Mouse (Mus musculus) spleen, adult 2 months (tissue): Measurements from ENCODE around the gene Slc26a1. TPM values are rescaled to one million over a fixed set of nuclear protein-coding genes. Genes with fewer than 3 reads are reported as not detected.

ENCODE experiments used
- DNase-seq, 2 experiments: peaks; one replicate each; pipeline versions ENCODE4 v3.0.0 to v3.0.0-alpha.2; 2012 to 2021; ENCODE audit warnings: low spot score in 2 of 2, low read depth in 1 of 2
- H3K27ac ChIP-seq: fragments of 200-500 bp; 2 replicates; pipeline ENCODE4 v1.5.1; 2012; ENCODE audit warnings: low read length, inconsistent platforms; ENCODE audit not compliant: insufficient read depth
- H3K27me3 ChIP-seq: fragments of 200-500 bp; 2 replicates; pipeline ENCODE4 v1.6.1; 2012; ENCODE audit warnings: mild to moderate bottlenecking, moderate library complexity, low read length, inconsistent platforms; ENCODE audit not compliant: control insufficient read depth, insufficient read depth
- H3K36me3 ChIP-seq: fragments of 200-500 bp; 2 replicates; pipeline ENCODE4 v1.6.1; 2012; ENCODE audit warnings: mild to moderate bottlenecking, low read length, inconsistent platforms; ENCODE audit not compliant: control insufficient read depth, insufficient read depth
- H3K4me1 ChIP-seq: fragments of 200-500 bp; 2 replicates; pipeline ENCODE4 v1.6.1; 2011; ENCODE audit warnings: inconsistent platforms; ENCODE audit not compliant: control insufficient read depth, insufficient read depth, insufficient read length
- H3K4me3 ChIP-seq: fragments of 200-500 bp; 2 replicates; pipeline ENCODE4 v1.5.1; 2011; ENCODE audit warnings: mild to moderate bottlenecking, inconsistent platforms; ENCODE audit not compliant: insufficient read depth, insufficient read length; ENCODE audit errors: extremely low read depth
- CTCF ChIP-seq: fragments of 200-500 bp; IDR thresholded peaks from 2 replicates; pipeline ENCODE4 v1.5.1; 2011; ENCODE audit warnings: mild to moderate bottlenecking, inconsistent platforms; ENCODE audit not compliant: insufficient read depth, insufficient read length, insufficient replicate concordance; ENCODE audit errors: extremely low read depth
- POLR2A ChIP-seq: fragments of 200-500 bp; IDR thresholded peaks from 2 replicates; pipeline ENCODE4 v1.6.1; 2011; ENCODE audit warnings: low read depth, low read length, inconsistent platforms
- WGBS: fragments of 180-500 bp; shearing (Covaris S2); methylation state at CpG from one replicate; pipeline ENCODE4 v1.1.7; 2018; 5-methylcytosine and 5-hydroxymethylcytosine counted together
- polyA plus RNA-seq: library from polyadenylated mRNA; depleted of rRNA; stranded (reverse); fragments of >200 nt; gene quantifications from 2 replicates; pipeline ENCODE4 v1.2.3, GENCODE M21; 2012

The Slc26a1 gene
- polyA plus RNA-seq, 1 experiment = 1.0 TPM

GRCm38 (mm10) chr5:108689091-108689490, 13.7 kb upstream of the Slc26a1 start:
- Histone ChIP-seq H3K36me3 (no peaks in the 10 kb centered on the region), H3K27ac (no peak overlapping the region), H3K27me3 (no peaks in the 10 kb centered on the region), H3K4me1 (no peaks in the 10 kb centered on the region), H3K4me3 (no peak overlapping the region)
- TF ChIP-seq POLR2A = no peak
- 85% methylated on average over 5 of the region's 5 CpGs for WGBS
- DNase-seq = no peak

- WGBS = 97% methylated on average over 6 of the region's 6 CpGs
- no peak for DNase-seq
These were observed 5.5 kb upstream of the Slc26a1 start for GRCm38 (mm10) chr5:108680871-108681270.

GRCm38 (mm10) chr5:108679909-108680308, 4.5 kb upstream of the Slc26a1 start:
- no peak for DNase-seq
- H3K27ac ChIP-seq = no peak overlapping the region
- WGBS = 67% methylated on average over 3 of the region's 3 CpGs

More at GRCm38 (mm10) chr5:108680871-108681270, 5.5 kb upstream of the Slc26a1 start:
- Histone ChIP-seq H3K27ac (no peak overlapping the region), H3K4me3 (no peak overlapping the region), H3K27me3 (no peaks in the 10 kb centered on the region), H3K36me3 (peaks cover 1% of the 10 kb centered on the region; the same call in 1 of the 2 replicates), H3K4me1 (no peaks in the 10 kb centered on the region)
- TF ChIP-seq CTCF (no peak), POLR2A (no peak)

GRCm38 (mm10) chr5:108678296-108678854, 3.0 kb upstream of the Slc26a1 start:
- no peak for DNase-seq
- WGBS = 92% methylated on average over 6 of the region's 6 CpGs
- H3K4me1 ChIP-seq = no peaks in the 10 kb centered on the region
- no peaks in the 10 kb centered on the region for H3K27me3 ChIP-seq
- no peak for TF ChIP-seq POLR2A
- no peak for TF ChIP-seq CTCF
- no peak overlapping the region for H3K27ac ChIP-seq
- H3K36me3 ChIP-seq = peaks cover 1% of the 10 kb centered on the region; the same call in 1 of the 2 replicates
- H3K4me3 ChIP-seq = no peak overlapping the region

More at GRCm38 (mm10) chr5:108679909-108680308, 4.5 kb upstream of the Slc26a1 start:
- H3K4me3 ChIP-seq = no peak overlapping the region
- H3K36me3 ChIP-seq = peaks cover 1% of the 10 kb centered on the region; the same call in 1 of the 2 replicates
- no peaks in the 10 kb centered on the region for H3K4me1 ChIP-seq
- TF ChIP-seq POLR2A = no peak
- TF ChIP-seq CTCF = no peak
- no peaks in the 10 kb centered on the region for H3K27me3 ChIP-seq

- Histone ChIP-seq H3K27me3 (no peaks in the 10 kb centered on the region), H3K36me3 (no peaks in the 10 kb centered on the region), H3K4me1 (no peaks in the 10 kb centered on the region), H3K27ac (no peak overlapping the region), H3K4me3 (no peak overlapping the region)
- TF ChIP-seq POLR2A (no peak), CTCF (no peak)
- 68% methylated on average over 25 of the region's 25 CpGs for whole genome bisulfite sequencing
- DNase-seq = no peak
These were observed 2.4 kb upstream of the Slc26a1 start for GRCm38 (mm10) chr5:108677605-108678295.

DNA sequence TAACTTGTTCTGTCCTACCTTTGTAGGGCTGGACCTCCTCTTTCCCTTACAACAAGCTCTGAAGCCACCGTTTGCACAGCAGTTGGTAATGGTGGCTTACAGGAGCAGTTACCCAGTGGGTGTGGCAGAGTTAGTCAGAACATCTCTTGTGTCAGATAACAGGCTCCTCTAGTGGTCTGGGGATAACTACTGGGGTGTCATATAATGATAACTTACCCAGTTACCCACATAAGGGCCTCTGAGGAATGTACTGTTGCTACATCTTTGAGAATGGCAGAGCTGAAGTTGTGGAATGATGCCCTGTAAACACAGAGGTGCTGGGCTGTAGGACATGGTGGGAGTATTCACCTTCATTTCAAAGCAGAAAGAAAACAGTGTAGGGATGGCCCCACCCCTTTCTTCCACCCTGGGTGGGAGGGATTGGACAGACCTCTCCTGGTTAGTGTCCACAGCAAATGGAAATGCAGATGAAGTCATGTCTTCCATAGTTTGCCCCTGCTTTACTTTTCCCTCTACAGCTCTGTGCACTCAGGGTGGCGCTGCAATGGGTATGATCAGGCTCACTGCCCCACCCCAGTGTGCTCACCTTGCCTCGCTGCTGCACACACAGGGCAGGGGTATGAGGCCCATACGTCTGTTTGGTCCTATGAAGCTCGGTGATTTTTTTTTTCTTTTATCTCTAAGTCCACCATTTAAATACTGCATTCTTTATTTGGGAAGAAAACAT, 1.6 kb upstream of the Slc26a1 start:
- H3K27me3 ChIP-seq = no peaks in the 10 kb centered on the region
- H3K4me1 ChIP-seq = no peaks in the 10 kb centered on the region
- WGBS = 72% methylated on average over 5 of the region's 5 CpGs
- H3K27ac ChIP-seq = no peak overlapping the region
- H3K4me3 ChIP-seq = no peak overlapping the region
- H3K36me3 ChIP-seq = no peaks in the 10 kb centered on the region
- TF ChIP-seq POLR2A (no peak), CTCF (no peak)
- no peak for DNase-seq

DNA sequence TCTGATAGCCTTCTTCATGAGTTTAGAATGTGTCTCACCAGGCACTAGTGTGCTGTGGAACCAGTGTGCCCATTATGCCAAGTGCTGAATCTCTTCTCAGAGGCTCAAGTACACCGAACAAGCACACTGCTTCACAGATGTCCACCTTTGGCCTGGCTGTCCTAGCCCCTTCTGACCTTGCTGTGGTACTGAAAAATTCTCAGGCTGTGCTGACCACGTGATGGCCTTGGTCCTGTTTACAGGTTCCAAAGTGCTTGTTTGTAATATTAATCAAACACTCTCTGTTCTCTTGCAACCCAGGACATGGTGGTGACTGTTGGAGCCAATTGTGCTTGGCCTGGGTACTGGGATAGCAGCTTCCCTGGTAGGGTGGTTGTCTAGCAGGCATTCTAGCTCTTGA, 745 bp downstream of the Slc26a1 start:
- Histone ChIP-seq H3K27me3 (no peaks in the 10 kb centered on the region), H3K4me1 (peaks cover 3% of the 10 kb centered on the region; the same call in 1 of the 2 replicates), H3K27ac (no peak overlapping the region), H3K4me3 (no peak overlapping the region), H3K36me3 (peaks cover 3% of the 10 kb centered on the region; the same call in 1 of the 2 replicates)
- TF ChIP-seq POLR2A (no peak), CTCF (no peak)
- WGBS = 89% methylated on average over 2 of the region's 2 CpGs
- DNase-seq = no peak
